8 mouse cellular contexts compared by ENCODE assay signal in the genomic region with DNA sequence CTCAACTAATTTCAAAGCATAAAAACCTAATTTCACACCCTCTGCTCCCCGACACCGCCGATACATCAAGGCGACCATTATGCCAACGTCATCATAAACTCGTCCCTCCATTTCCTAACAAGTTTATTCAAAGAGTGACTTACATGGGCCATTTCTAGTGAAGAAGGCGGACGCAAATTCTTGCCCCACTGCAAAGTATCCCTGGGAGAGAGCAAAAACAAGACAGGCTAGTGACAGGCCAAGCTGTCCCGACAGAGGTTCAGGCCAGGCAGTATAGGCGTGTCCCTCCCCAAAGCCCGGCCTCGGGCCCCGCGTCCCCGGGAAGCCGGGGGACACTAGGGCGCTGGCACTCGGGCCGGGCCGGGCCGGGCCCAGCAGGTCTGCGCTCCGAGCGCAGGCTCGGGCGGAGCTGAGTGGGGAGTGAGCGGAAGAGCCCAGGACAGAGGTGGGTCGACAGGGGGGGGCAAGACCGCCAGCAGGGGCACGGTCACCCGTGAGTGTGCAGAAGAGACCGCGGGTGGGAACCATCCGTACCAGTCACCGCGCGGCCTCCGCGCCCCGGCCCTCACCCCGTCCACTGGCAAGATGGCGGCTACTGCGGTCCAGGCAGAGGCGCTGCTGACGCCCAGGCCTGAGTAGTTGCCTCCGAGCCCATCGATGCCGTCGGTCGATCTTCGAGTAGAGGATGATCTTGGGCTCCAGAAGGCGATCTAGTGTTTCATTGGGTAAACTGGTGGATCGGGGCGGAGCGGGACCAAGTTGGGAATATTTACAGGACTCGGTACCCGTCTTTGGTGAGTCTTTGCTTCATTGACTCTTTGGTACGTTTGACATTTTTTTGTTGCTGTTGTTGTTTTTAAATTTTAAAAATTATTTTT. TPM values are rescaled to one million over a fixed set of nuclear protein-coding genes. Genes with fewer than 3 reads are reported as not detected.
A peak's percentile ranks its signal among the peaks of the same experiment; 100 is the strongest.
DNase-seq lines count a peak whose midpoint lies in the region; ATAC-seq lines count a peak whose summit lies in the region.

A gene (minus strand): TSS at position 693 of the 878 bp plus-strand sequence.

- H3K36me3 ChIP-seq in hindbrain, embryonic 13.5 days, result peaks cover under 1% of the 10 kb centered on the region

- peak within 1 kb of the TSS; percentile 63 for H3K4me2 ChIP-seq in hindbrain, embryonic 13.5 days

- no peaks in the 10 kb centered on the region for H3K27me3 ChIP-seq in hindbrain, embryonic 13.5 days

- no peaks in the 10 kb centered on the region for H3K9me3 ChIP-seq in hindbrain, embryonic 13.5 days

- peak; percentile 96 for ATAC-seq in hindbrain, embryonic 13.5 days (ENCODE audit: low FRiP score)

- peak within 1 kb of the TSS; percentile 84 for H3K4me3 ChIP-seq in hindbrain, embryonic 13.5 days

- WGBS in hindbrain, embryonic 13.5 days, result under 1% methylated on average over 58 of the region's 58 CpGs

- H3K9ac ChIP-seq in hindbrain, embryonic 13.5 days, result peak within 1 kb of the TSS; percentile 93

- H3K4me1 ChIP-seq in hindbrain, embryonic 13.5 days (replicated peaks), result peaks cover 29% of the 10 kb centered on the region

- peak; percentile 96 for DNase-seq in R1 (ENCODE audit: low read depth, low spot score)
- DNase-seq in cerebellum, postnatal 14 days, result peak; percentile 94
- DNase-seq in frontal cortex, postnatal 14 days (ENCODE audit: low spot score in 2 of 2), result peak; percentile 84 to 86
- DNase-seq in left cerebral cortex, adult 11 months (ENCODE audit: low spot score), result peak; percentile 84
- DNase-seq in lung, postnatal 4 days, result peak; percentile 96
- peak; percentile 79 for DNase-seq in retina, postnatal 7 days (ENCODE audit: low read depth, low spot score)
- peak; percentile 76 for DNase-seq in urinary bladder, adult 2 months (ENCODE audit: low spot score)

- H3K27ac ChIP-seq in hindbrain, embryonic 13.5 days, result peak within 1 kb of the TSS; percentile 92

RNA-seq across cellular contexts. Expression of the gene that starts here (rescaled TPM):
- polyA plus RNA-seq in hindbrain, embryonic 13.5 days (2015; fragmentation: Nextera tagmentation; extraction: Ambion mirVana), result 143 and 146 TPM in 2 replicates
- 85.4 and 101 TPM in 2 replicates for polyA plus RNA-seq in urinary bladder, adult 2 months (2012; rRNA removed)

Comparison
In these comparisons a context has a peak if more than half of its experiments do, and no peak if none do; other contexts are left out.
1. Peak in every context shown above with its lines: DNase-seq, ATAC-seq, H3K4me3 ChIP-seq and H3K27ac ChIP-seq.